Mouse (Mus musculus) testis, adult 2 months (tissue): ENCODE measurements around the gene Etfrf1. TPM values are rescaled to one million over a fixed set of nuclear protein-coding genes. Genes with fewer than 3 reads are reported as not detected.

Source experiments
- H3K27ac ChIP-seq: fragments of 200-500 bp; 2 replicates; pipeline ENCODE4 v1.5.1; 2012; ENCODE audit warnings: low read depth, low read length; ENCODE audit not compliant: control insufficient read depth, insufficient read depth
- H3K27me3 ChIP-seq: fragments of 200-500 bp; 2 replicates; pipeline ENCODE4 v1.6.1; 2012; ENCODE audit warnings: mild to moderate bottlenecking, low read length, moderate library complexity; ENCODE audit not compliant: control insufficient read depth, insufficient read depth
- H3K36me3 ChIP-seq: fragments of 200-500 bp; 2 replicates; pipeline ENCODE4 v1.6.1; 2012; ENCODE audit warnings: mild to moderate bottlenecking, low read length; ENCODE audit not compliant: control insufficient read depth, insufficient read depth
- H3K4me1 ChIP-seq: fragments of 200-500 bp; 2 replicates; pipeline ENCODE4 v1.6.1; 2012; ENCODE audit warnings: low read length; ENCODE audit not compliant: control insufficient read depth, insufficient read depth
- H3K4me3 ChIP-seq: fragments of 200-500 bp; 2 replicates; pipeline ENCODE4 v1.5.1; 2012; ENCODE audit warnings: low read depth, mild to moderate bottlenecking, low read length, moderate library complexity, mixed read lengths; ENCODE audit not compliant: control insufficient read depth
- CTCF ChIP-seq: fragments of 200-500 bp; IDR thresholded peaks from 2 replicates; pipeline ENCODE4 v1.5.1; 2012; ENCODE audit warnings: low read depth, mild to moderate bottlenecking, inconsistent platforms, low read length, moderate library complexity; ENCODE audit not compliant: control insufficient read depth, insufficient read depth, insufficient replicate concordance
- POLR2A ChIP-seq: fragments of 200-500 bp; IDR thresholded peaks from 2 replicates; pipeline ENCODE4 v1.6.1; 2012; ENCODE audit warnings: low read depth, mild to moderate bottlenecking, inconsistent platforms, low read length, moderate library complexity; ENCODE audit not compliant: control insufficient read depth
- polyA plus RNA-seq: library from polyadenylated mRNA; depleted of rRNA; stranded (reverse); fragments of >200 nt; gene quantifications from 2 replicates; pipeline ENCODE4 v1.2.3, GENCODE M21; 2012

Etfrf1 gene
- polyA plus RNA-seq, 1 experiment = 6.3 TPM

GRCm38 (mm10) chr6:145226296-145226695 is 15.4 kb downstream of the Etfrf1 start:
- Histone ChIP-seq H3K27ac (no peak overlapping the region), H3K36me3 (peaks cover 3% of the 10 kb centered on the region), H3K27me3 (no peaks in the 10 kb centered on the region), H3K4me3 (no peak overlapping the region), H3K4me1 (no peaks in the 10 kb centered on the region)
- TF ChIP-seq POLR2A = no peak
- TF ChIP-seq CTCF = no peak

- H3K4me1 ChIP-seq = no peaks in the 10 kb centered on the region
- no peak overlapping the region for H3K27ac ChIP-seq
- peaks cover 3% of the 10 kb centered on the region; the same call in 1 of the 2 replicates for H3K36me3 ChIP-seq
- H3K4me3 ChIP-seq = no peak overlapping the region
- no peak for TF ChIP-seq CTCF
- TF ChIP-seq POLR2A = no peak
- no peaks in the 10 kb centered on the region for H3K27me3 ChIP-seq
These were observed 23.5 kb downstream of the Etfrf1 start for GRCm38 (mm10) chr6:145234391-145234790.

DNA sequence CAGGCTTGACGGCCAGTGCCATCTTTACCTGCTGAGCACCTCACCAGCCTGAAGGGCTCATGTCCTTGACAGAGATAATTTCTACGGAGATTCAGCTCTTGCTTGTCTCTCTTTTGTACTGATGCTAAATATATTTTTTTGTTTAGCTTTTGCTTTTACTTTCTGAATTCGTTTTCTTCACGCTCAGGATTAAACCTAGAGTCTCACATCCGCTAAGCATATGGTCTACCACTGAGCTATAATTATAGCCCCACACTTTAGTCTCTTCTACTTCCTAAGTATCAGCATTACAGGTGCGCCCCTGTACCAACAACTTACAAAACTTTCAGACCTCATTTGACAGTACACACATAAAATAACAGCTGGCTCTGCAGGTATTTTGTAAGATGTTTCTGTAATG is 24.4 kb downstream of the Etfrf1 start:
- TF ChIP-seq CTCF (no peak), POLR2A (no peak)
- no peak overlapping the region for H3K27ac ChIP-seq
- no peak overlapping the region for H3K4me3 ChIP-seq
- H3K4me1 ChIP-seq = no peaks in the 10 kb centered on the region
- peaks cover 3% of the 10 kb centered on the region; the same call in 1 of the 2 replicates for H3K36me3 ChIP-seq
- H3K27me3 ChIP-seq = no peaks in the 10 kb centered on the region

DNA sequence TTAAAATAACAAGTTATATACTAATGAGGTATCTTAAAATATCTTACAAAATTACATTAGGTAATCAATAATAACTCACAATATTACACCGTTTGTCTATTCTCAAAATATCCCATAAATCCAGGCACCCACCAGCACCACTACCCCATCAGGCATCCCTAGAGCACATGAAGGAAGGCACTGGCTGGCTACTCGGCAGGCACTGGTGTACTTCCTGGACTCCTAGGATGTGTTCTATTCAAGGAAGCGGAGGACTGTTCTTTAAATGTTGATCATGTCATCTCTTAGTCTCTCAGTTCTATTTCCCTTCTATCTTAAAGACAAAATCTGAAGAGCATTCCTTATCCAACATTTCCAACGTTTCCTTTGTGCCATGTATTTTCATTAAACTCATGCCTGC is 26.2 kb downstream of the Etfrf1 start:
- Histone ChIP-seq H3K27ac (no peak overlapping the region), H3K4me3 (no peak overlapping the region), H3K36me3 (no peaks in the 10 kb centered on the region), H3K27me3 (no peaks in the 10 kb centered on the region), H3K4me1 (no peaks in the 10 kb centered on the region)
- no peak for TF ChIP-seq POLR2A
- no peak for TF ChIP-seq CTCF

DNA sequence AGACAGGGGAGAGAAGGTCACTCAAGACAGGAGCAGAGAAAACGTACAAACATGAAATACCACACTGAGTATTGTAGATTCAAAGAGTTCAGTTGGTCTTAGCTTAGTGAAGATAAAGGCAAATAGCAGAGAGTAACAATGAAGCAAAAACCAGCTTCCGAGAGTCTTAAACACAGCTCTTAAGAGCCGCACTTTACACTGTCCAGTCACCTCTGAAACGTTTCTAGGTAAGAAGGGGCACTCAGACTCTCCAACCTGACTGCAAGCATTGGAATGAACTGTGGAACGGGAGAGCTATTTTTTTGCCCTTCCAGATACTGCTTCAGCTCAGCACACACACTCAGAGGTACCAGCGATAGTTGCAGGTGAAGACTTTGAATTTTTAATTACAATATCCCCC is 29.4 kb downstream of the Etfrf1 start:
- Histone ChIP-seq H3K36me3 (no peaks in the 10 kb centered on the region), H3K4me1 (no peaks in the 10 kb centered on the region), H3K27me3 (no peaks in the 10 kb centered on the region), H3K27ac (no peak overlapping the region), H3K4me3 (no peak overlapping the region)
- TF ChIP-seq POLR2A (no peak), CTCF (no peak)

DNA sequence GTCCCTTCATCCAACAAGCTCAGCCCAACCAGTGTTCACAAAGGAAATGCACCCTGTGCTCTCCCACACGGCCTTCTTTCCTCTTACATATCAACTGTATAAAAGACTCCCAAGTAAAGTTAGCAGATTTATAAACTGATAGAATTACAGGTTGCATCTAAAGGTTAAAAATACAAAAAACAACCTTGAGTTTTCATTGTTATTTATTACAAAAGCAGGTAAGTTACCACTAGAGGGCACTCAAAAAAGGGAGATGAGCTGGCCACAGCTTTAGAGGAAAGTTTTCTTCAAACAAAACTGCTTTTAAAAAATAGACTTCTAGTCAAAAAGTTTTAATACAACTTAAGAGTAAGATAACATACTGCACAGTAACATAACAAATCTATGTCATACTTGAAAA is 31.6 kb downstream of the Etfrf1 start:
- Histone ChIP-seq H3K4me3 (no peak overlapping the region), H3K4me1 (no peaks in the 10 kb centered on the region), H3K27me3 (no peaks in the 10 kb centered on the region), H3K27ac (no peak overlapping the region), H3K36me3 (no peaks in the 10 kb centered on the region)
- TF ChIP-seq CTCF (no peak), POLR2A (no peak)

DNA sequence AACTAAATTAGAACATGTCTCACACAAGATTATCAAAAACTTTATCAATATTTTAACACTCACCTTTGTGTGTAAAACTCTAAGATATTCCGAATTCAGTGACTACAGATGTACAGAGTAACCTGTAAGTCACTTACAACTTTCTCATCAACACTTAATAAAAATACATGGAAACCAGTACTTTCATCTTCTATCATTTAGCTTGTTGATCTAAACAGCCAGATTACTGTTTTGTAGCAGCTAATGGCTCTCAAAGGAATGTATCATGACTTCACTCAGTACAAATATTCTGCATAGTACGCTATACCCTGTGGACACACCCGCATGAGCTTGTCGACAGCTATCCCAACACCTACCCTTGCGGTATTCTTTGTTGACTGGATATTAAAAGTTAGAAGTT is 35.9 kb downstream of the Etfrf1 start:
- Histone ChIP-seq H3K36me3 (no peaks in the 10 kb centered on the region), H3K27ac (no peak overlapping the region), H3K4me3 (no peak overlapping the region), H3K4me1 (peaks cover 10% of the 10 kb centered on the region), H3K27me3 (no peaks in the 10 kb centered on the region)
- no peak for TF ChIP-seq CTCF

- TF ChIP-seq POLR2A (no peak), CTCF (no peak)
- Histone ChIP-seq H3K4me3 (no peak overlapping the region), H3K4me1 (peaks cover 10% of the 10 kb centered on the region), H3K36me3 (no peaks in the 10 kb centered on the region), H3K27ac (no peak overlapping the region), H3K27me3 (no peaks in the 10 kb centered on the region)
These were observed 37.0 kb downstream of the Etfrf1 start for GRCm38 (mm10) chr6:145247886-145248285.
